Mouse (Mus musculus): Measurements from ENCODE around the gene Gm17349.
"Not testable (repeated sequence)": the region's sequence is repeated elsewhere in the genome, so short reads cannot be mapped to it uniquely, and the experiment has no call there.

Gene Gm17349

DNA sequence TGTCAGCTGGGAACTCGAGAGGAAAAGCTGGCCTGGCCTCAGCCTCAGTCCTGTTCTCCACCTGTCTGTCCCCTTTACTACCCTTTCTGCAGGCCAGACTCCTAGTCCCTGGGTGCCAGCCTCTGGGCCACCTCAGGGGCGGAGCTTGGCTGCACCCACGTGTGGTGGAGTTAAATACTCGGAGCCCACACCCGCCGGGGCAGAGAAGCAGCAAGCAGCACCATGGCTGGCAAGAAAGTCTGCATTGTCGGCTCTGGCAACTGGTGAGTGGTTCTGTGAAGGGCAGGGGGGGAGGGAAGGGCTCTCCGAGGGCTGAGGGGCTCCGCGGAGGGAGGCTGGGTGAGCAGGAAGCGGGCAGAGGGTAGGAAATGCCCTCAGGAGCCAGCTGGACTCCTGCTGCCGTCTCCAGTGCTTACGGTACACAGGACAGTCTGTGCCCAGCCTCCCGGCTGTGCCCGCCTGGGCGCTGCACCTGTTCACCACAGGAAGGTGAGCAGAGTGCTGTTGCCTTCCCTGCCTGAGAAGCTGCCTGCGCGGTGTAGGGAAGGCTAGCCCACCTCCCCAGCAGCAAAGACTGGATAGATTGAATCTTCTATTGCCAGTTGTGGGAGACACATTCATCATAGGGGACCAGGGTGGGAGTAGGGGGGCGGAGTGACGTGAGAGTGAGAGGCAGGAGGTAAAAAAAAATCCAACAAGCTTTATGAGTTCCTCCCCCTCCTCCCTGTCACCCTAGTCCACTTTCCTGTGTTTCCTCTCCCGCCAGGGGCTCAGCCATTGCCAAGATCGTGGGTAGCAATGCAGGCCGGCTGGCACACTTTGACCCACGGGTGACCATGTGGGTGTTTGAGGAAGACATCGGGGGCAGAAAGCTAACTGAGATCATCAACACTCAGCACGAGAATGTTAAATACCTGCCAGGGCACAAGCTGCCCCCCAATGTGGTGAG is 12.4 kb upstream of the Gm17349 start, which contains the start of gene Gpd1:
Gpd1 (plus strand) TSS at position 130 of the 949 bp plus-strand sequence.
- DNase-seq (ENCODE audit: low read depth) = no peak

DNA sequence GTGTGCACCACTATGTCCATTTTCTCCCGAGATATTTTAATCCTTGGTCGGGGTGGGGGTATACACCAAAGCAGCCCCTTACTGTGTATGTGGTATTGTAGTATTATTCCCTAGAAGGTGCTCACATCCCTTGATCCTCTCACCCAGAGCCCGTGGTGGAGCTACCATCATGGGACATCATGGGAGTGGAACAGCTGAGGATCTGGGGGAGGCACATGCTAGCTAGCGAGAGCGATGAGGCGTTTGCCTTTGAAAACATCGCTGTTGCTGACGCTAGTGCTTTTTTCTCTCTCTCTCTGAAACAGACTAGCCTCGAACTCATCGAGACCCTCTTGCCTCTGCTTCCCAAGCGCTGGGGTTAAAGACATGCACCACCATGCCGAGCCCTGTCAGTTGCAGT is 11.5 kb upstream of the Gm17349 start:
- no peak for DNase-seq (ENCODE audit: low read depth)

DNA sequence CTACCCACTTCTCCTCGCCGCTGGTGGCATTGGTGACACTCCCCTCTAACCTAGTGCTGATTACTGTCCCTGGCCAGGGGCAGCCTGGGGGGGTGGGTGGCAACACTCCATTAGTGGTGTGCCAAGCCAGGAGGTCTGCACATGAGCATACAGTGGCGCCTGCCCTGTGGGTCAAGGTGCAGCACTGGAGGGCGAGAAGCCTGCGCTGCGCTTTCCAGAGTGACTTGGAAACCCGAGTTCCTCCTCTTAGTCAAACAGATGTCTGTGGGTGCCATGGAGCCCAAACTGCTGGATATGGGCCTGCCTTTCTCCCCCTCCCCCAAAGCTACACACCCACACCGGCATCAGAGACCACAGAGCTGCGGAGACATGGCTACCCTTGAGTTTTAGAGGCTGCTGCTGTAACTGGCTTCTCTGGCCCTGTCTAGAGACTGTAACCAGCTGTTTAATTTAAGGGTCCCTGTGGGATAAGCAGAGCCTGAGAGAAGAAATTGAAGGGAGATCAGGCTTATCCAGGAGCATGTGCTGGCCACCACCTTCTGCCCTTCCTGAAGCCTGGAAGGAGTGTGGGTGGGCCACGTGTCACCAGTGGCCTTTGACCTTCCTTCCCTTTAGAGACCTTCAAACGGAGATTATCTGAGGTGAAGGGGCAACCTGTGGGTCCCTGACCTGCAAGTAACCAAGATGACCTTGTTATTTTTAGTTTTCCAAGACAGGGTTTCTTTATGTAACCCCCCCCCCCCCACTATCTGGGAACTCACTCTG is 10.9 kb upstream of the Gm17349 start:
- no peak for DNase-seq (ENCODE audit: low read depth)

DNA sequence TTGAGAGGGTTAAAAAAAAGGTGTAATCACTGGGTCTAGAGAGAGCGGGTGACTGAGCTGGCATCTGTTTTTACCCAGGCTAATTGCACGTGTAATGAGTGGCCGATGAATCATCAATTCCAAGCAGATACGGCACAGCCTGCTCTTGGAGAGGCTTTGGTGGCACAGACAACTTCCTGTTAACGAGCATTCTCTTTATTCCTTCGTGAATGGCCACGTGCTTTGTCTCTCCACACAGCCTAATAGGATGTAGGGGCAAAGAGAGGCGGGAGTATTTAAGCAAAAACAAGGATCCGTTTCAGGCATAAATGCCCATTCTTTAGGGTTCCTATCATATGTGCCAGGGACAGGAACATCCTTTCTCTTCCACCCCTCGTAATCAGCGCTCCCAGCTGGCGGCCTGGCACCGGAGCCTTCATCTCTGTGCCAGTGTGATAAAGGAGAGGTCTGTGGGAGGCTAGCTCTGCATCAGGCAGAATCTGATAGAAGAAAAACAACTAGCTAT is 10.1 kb upstream of the Gm17349 start:
- DNase-seq (ENCODE audit: low read depth) = no peak

DNA sequence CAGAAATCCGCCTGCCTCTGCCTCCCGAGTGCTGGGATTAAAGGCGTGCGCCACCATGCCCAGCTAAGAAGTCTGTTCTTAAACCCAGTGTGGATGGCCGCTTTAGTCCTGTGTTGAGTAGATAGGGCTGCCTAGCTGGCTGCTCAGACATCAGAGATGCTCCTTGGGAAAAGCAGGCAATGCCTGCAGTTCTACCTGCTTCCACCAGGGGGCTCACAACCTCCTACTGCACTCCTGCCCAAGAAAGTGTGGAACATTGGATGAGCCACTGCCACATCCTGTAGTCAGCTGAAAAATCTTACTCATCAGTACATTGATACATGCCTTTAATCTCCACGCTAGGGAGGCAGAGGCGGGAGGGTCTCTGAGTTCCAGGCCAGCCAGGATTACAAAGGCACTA is 9.6 kb upstream of the Gm17349 start:
- DNase-seq (ENCODE audit: low read depth) = no peak

DNA sequence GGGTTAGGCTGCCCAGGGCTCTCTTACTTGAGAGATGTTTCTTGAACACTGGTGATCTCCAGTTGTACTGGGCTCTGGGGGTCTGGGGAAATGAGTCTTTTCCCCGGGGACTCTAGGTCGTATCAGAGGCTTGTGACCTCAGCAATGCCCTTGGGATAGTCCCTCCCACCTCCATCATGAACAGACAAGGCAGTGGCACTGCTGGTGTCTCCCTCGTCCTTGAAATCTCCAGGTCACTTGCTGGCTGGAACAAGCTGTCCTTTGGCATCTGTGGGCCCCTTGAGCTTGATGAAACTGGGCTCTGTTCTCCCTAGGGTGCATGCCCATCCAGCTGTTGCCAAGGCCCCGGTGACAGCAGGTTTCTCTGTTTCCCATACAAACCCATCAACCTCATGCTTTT is 8.9 kb upstream of the Gm17349 start:
- DNase-seq (ENCODE audit: low read depth) = no peak

DNA sequence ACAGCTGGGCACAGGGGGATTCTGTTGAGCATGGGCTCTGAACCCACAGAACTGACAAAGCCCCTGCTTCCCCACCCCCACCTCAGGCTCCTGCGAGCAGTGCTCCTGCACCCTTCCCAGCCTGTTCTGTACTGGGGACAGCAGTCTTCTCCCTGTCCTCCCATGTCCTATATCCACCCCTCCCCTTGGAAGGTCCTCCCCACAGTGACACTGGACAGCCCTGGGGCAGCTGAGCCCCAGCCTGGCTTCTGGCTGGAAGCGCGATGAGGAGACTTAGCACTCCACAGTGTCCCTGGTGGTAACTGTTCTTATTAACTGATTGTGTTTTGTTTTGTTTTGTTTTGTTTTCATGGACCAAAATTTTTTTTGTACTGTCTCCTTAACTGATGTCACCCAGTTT is 8.3 kb upstream of the Gm17349 start:
- no peak for DNase-seq (ENCODE audit: low read depth)

DNA sequence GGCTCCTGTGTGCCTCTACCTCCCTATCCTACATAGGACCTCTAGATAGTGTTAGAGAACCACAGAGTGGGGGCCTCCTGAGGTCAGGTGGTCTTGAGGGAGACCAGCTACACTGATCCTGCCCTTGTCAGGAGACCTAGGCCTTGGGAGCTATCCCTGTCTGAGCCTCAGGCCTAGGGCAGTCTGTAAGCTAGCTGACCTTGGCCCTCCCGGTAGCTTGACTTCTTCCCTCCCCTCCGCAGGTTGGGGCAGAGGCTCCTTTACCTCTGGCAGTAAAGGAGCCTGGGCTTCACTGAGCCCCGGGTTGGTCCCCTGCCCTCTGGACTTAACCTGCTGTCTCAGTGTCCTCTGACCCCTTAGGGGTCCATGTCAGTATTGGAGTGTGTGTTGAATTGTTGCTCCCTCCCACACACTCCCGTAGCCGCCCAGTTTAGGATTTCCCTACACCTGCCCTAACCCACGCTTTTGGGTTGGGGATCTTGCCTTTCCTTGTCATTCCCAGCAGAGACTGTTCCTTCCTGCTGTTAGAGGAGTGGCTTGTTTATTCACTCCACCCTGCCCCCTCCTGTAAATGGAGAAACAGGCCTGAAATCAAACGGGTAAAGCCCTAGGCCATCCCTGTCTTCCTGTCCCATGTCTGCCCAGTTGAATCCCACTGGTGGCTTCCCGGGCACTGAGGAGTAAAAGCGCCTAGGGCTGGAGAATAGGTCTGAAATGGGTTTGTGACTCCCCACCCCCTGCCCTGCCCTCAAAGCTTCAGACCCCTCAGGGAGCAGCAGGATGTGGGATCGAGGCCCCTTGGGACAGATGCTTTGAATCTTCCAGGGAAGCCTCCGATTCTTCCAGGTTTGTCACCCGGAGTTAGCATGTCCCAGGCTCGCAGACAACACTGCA is 7.6 kb upstream of the Gm17349 start:
- no peak for DNase-seq (ENCODE audit: low read depth)

DNA sequence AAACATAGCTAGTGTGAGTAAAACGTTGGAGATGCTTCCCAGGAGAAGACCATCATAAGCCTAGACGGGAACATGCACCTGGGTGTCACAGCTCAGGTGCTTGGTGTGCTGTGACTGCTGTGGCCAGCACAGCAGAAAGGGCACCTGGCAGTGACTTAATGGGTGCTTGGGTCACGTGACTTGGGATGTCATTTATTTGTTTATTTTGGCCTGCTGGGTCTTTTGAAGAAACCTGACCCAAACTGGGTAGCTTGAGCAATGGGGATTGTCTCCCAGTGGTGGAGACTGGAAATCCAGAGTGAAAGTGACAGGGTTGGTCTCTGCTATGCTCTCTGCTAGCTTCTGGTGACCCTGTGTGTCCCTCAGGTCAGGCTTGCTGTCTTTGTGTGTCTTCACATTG is 6.2 kb upstream of the Gm17349 start:
- DNase-seq (ENCODE audit: low read depth) = no peak

DNA sequence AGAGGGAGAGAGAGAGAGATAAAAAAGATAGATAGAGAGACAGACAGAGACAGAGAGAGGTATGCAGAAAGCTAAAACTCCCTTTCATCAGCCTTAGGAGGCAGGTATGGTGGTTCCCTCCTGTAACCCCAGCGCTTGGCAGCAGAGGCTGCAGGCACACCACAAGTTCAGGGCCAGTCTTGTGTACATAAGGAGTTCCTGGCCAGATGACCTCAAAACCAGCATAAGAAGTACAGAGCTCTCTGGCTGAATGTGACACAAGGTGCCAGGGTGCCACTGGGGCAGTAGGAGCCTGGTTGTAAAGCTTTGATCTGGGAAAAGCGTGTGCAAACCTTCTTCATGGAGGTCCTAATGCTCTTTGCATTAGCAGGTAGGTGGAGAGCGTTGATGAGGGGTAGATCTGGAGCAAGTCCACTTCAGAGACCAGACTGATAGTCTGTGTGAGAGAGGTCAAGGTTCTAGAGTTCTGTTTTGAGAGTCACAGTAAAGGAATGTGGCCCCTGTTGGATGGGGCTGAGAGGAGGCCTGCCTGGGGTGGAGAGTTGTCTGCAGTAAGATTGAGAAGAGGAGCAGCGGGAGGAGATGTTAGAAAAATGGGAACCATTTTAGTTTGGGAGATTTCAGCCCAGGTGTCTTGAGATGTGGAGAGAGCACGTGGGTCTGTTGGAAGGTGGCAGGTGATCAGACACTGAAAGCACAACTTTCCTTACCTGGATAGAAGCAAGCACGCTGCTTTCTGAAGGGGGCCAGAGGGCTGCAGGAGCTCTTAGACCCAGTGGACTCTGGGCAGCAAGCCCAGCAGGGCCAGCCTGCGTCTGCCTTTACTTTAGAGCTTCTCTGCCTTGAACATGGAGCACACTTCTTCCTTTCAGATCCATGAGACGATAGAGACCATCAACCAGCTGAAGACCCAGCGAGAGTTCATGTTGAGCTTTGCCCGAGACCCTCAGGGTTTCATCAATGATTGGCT is 5.2 kb upstream of the Gm17349 start:
- no peak for DNase-seq (ENCODE audit: low read depth)

DNA sequence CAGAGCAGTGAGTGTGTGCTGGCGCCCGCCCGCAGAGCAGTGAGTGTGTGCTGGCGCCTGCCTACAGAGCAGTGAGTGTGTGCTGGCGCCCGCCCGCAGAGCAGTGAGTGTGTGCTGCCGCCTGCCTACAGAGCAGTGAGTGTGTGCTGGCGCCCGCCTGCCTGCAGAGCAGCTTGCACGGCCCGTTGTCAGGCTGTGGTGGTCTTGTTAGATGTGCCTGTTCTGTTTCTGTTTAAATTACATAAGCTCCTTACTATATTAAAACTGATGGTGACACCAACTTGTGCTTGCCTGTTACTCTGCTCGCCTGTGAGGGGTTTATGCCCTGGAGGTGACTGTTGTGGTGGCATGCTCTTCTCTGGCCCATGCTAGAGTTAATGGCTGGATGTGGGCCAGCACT is 2.9 kb upstream of the Gm17349 start:
- DNase-seq (ENCODE audit: low read depth) = no peak

DNA sequence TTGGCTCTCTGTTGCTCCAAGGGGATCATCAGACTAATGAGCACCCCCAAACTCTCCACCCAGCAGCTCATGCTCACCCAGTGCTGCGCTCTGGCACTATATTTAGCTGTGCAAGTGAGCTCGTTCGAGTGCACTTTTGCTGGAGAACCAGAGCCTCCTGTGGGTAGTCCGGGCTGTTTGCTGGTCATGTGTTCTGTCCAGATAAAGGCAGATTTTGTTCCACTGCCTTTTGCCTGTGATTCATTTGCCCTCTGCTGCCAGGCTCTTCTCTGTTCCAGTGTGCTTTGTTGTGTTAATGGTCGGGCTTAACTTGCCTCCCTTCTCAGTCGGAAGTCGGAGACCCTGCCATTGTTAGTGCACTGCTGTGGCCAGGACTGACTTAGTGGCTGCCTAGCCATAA is 409 bp downstream of the Gm17349 start:
- DNase-seq (ENCODE audit: low read depth) = no peak

DNA sequence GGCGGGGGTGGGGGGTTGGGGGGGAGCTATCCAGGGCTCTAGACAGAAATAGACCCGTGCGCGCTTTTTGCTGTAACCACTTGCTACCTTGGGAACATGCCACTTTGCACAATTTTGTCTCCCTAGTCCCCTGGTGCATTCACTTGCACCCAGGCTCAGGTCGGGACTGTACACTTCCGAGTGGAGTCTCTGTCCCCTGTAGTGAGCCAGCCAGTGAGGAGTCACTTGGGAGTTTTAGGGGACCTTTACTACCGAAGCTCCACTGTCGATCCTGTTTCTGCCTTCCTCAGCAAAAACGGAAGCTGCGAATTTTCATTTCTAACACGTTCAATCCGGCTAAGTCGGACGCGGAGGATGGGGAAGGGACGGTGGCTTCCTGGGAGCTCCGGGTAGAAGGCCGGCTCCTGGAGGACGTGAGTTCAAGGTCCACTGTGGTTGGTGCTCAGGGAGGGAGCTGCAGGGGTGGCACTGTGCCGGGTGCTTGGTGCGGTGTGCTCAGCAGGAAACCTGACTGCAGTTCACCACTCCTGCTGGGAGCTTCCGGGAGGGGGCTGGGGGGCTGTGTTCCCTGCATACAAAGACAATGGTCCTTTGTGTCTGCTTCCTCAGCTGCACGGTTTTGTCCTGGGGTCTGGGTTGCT is 1.1 kb downstream of the Gm17349 start:
- DNase-seq (ENCODE audit: low read depth) = no peak

DNA sequence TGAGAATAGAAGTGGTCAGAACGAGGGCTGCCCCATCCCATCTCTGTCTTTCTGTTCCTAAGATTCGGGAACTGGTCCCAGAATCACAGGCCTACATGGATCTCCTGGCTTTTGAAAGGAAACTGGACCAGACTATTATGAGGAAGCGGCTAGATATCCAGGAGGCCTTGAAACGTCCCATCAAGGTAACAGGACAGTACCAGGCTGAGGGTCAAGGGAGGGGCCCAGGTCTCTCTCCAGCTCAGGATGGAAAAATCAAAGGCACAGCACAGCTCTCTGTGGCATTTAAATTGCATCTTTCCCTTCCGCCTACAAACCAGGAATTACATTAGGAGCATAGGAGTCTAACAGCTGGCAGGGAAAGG is 1.6 kb downstream of the Gm17349 start:
- DNase-seq (ENCODE audit: low read depth) = no peak

DNA sequence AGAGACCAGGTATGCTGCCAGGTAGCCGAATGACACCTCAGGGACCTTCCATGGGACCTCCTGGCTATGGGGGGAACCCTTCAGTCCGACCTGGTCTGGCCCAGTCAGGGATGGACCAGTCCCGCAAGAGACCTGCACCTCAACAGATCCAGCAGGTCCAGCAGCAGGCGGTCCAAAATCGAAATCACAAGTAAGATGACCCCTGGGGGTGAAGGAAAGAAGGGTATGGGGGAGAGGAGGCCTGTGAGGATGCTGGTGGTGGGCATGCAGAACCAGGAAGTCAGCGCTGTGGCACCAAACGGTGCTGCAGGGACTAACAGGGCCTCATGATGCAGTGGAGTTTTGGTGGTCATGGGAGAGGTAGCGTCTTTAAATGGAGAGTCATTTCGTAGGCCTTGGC is 2.2 kb downstream of the Gm17349 start:
- no peak for DNase-seq (ENCODE audit: low read depth)

DNA sequence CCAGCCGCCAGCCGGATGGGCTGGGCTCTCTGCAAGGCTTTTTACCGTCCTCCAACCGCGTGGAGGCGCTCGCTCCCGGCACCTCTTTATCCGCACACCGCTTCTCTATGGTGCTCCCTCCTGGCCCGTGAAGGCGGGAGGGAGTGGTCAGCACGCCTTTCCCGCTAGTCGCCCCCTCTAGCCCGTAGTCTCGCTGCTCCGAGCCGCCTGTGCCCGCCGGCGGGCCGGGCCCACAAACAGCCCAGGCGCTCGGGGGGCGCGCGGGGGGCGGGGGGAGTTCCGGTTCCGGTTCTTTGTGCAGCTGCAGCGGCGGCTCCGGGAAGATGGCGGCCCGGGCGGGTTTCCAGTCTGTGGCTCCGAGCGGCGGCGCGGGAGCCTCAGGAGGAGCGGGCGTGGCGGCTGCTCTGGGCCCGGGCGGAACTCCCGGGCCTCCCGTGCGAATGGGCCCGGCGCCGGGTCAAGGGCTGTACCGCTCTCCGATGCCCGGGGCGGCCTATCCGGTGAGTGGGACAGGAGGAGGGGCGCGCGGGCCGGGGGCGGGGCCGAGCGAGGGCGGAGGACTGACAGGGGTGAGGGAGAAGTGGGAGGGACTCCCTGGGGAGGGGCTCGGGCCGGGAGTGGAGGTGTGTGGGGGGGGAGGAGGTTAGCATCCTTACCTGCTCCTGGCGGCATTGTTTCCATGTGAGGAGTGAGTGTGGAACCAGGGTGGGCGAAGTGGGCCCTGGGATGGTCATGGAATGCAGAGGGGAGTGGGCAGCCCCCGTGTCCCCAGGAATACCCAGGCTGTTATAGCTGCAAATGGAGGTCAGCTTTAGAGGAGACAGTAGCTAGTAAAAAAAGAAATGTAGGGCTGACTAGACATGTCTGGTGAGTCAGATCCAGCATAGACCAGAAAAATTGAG is 3.0 kb downstream of the Gm17349 start, which contains the start of gene Smarcd1:
Smarcd1 (plus strand) TSS at position 131 of the 902 bp plus-strand sequence.
- DNase-seq (ENCODE audit: low read depth) = peak; percentile 73

DNA sequence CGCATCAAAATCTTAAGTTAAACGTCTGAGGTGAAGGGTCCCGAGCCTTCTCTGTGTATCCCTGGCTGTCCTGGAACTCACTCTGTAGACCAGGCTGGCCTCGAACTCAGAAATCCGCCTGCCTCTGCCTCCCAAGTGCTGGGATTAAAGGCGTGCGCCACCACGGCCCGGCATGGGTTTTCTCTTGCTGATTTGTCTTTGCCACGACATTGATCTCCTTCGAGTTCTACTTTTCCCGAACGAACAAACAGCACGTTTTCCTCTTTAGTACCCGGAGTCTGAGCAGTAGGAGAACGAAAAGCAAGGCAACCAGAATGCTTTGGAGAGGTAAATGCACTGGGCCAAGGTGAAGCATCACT is 3.7 kb downstream of the Gm17349 start:
- DNase-seq (ENCODE audit: low read depth) = not testable (repeated sequence)

DNA sequence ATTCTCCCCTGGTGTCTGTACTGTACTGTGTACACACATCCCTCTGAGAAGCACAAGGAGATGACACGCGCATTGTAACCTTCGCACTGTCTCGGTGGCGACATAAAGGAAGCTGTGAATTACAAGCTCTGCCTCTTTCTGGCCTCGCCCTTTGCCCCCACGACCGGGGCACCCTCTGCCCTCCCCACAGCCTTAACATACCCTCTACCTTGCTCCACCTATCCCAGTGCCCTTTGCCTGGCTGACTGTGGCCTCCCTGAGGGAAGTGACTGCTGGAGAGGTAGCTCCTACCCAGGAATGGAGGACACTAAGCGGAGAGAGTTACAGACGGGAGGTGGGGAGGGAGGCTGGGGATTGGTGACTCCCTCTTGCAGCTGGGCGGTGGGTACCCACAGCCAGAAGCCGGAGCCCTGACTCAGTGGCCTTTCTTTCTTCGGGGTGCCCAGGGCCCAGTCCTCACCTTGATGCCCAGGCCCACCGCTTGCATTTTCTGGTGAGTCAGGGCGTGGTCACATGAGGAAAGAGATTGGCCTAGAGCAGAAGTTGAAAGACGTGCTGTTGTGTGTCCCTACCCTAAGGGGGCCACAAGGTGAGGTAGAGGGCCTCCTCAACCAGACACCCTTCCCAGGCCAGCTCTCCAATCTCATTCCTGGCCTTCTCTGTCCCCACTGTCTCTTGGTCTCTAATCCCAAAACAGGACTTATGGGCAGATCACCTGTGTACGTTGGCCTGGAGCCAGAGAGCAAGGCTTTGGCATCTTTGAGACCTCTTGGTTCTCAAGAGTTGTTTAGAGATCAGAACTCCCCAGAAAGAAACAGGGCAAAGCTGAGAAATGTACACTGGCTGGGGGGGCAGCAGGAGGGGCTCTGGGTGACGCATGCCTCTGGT is 4.8 kb downstream of the Gm17349 start:
- no peak for DNase-seq (ENCODE audit: low read depth)

Data from fibroblast of lung, adult 2 months (primary cell).